Mouse (Mus musculus) spleen, adult 12 weeks (tissue): ENCODE data around the gene Junb.

ENCODE experiments used
- DNase-seq: peaks from one replicate; pipeline ENCODE4 v3.0.0; 2022; ENCODE audit warnings: low spot score

Junb gene

GRCm38 (mm10) chr8:84970913-84971312 lies 7.6 kb downstream of the Junb start:
- peak; percentile 72 for DNase-seq

DNA sequence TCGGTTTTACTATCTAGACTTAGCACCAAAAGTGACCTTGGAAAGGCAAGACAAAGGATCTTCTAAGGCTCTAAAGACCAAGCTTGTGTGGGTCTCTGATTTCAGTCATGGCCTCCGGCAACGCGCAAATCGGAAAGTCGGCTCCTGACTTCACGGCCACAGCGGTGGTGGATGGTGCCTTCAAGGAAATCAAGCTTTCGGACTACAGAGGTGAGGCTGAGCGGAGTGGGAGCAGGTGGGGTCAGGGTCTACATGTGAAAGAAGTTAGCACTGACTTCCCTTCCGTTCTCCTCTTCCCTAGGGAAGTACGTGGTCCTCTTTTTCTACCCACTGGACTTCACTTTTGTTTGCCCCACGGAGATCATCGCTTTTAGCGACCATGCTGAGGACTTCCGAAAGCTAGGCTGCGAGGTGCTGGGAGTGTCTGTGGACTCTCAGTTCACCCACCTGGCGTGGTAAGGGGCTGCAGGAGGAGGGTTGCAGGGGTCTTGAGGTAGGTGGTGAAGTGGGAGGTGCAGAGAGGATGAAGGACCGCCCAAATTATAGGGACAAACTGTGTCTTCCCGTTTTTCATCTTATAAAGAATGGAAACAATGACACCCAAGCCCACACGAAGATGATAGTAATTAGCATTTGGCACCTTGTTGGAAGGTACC lies 8.3 kb downstream of the Junb start:
- no peak for DNase-seq

DNA sequence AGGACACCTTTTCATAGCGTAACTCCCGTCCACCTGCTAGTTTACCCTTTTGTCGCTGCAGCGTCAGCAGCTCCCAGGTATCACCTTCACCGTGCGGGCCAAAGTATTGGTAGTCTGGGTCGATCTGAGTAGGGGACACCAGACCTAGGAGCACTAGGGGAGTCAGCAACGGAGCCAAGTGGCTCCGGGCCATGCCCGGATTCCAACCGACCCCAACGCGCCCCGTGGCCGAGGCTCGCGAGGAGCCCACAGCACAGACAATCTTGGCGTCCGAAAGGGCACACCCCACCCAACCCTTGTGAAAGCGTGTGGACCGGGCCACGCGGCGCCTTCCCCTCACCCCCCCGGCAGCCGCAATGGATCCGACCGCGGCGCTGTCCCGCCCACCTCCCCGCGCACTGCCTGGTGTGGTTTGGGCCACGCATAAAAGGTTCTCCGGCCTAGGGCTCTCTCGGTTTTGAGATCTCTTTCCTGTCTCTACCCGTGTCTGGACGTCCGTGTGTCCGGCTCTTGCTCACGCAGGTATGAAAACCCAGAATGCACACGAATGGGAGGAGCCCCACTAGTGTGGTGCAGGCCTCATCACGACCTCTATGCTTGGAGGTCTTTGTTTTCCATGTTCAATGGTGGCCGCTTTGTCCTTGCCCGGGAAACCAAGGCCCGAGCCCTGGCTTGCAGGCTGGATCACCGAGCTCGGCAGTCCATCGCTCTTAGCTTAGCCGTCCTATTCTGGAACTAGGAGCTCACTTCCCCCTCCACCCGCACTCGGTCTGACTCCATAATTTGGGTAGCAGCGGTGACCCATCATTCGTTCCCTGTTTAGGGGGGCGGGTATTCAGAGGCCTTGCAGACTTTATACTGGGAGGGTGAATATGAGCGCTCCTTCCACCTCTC lies 9.0 kb downstream of the Junb start, which contains the start of the genes Gm49661, Prdx2 and Rnaseh2a:
Gene Gm49661 (minus strand): TSS at position 193 of the 894 bp plus-strand sequence.
Gene Prdx2 (plus strand): TSS at position 347 of the 894 bp plus-strand sequence.
Gene Rnaseh2a (minus strand): TSS at position 527 of the 894 bp plus-strand sequence.
- DNase-seq = peak; percentile 66

- no peak for DNase-seq
Observed at GRCm38 (mm10) chr8:84968650-84969049, 9.9 kb downstream of the Junb start.

- no peak for DNase-seq
Observed at GRCm38 (mm10) chr8:84967532-84968304, 10.8 kb downstream of the Junb start.

- DNase-seq = no peak
Observed at GRCm38 (mm10) chr8:84966603-84967002, 11.9 kb downstream of the Junb start.

GRCm38 (mm10) chr8:84965731-84966291 lies 12.7 kb downstream of the Junb start:
- DNase-seq = peak; percentile 87

- DNase-seq = no peak
Observed at GRCm38 (mm10) chr8:84963952-84964351, 14.6 kb downstream of the Junb start.

- DNase-seq = no peak
Observed at GRCm38 (mm10) chr8:84959811-84960210, 18.7 kb downstream of the Junb start.

- no peak for DNase-seq
Observed at GRCm38 (mm10) chr8:84956768-84957167, 21.8 kb downstream of the Junb start.

GRCm38 (mm10) chr8:84952612-84953255 lies 25.8 kb downstream of the Junb start:
- DNase-seq = no peak

DNA sequence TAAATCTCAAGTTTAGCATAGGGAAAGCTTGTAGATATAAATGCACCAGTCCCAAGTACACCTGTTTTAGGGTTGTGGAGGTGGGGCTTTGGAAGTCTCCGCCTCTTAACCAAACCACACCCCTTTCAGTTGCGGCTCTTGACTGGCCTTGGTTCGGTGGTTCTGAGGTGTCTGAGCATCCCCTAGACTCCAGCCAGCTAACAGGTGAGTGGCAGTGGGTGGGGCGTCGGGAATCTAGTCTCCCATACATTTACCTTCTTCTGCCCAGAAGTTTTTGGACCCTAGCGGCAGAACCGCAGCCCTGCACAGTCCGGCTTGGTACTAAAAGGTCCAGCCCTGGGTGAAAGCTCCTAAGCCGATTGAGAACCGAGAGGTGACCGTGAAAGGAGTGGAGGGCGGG lies 28.8 kb downstream of the Junb start:
- DNase-seq = no peak

DNA sequence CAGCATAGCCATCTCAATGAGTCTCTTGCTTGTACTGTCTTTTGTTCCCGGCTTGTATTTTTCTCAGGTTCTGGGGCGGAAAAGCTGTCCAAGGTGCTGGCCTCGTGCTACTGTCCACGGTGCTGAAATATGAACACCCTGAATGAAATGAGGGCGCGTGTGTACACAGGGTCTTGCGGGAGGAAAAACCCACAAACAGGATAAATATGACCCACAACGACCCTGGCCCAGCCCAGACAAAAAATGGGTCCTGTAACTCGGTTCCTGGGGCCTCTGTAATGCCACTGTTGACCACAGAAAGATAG lies 31.3 kb downstream of the Junb start:
- DNase-seq = no peak

- DNase-seq = no peak
Observed at GRCm38 (mm10) chr8:84946528-84947240, 31.8 kb downstream of the Junb start, which contains the start of gene Rtbdn. TSS of gene Rtbdn (plus strand) at chr8:84946991.

- no peak for DNase-seq
Observed at GRCm38 (mm10) chr8:84945633-84946527, 32.6 kb downstream of the Junb start.

GRCm38 (mm10) chr8:84945235-84945632 lies 33.3 kb downstream of the Junb start:
- DNase-seq = no peak

DNA sequence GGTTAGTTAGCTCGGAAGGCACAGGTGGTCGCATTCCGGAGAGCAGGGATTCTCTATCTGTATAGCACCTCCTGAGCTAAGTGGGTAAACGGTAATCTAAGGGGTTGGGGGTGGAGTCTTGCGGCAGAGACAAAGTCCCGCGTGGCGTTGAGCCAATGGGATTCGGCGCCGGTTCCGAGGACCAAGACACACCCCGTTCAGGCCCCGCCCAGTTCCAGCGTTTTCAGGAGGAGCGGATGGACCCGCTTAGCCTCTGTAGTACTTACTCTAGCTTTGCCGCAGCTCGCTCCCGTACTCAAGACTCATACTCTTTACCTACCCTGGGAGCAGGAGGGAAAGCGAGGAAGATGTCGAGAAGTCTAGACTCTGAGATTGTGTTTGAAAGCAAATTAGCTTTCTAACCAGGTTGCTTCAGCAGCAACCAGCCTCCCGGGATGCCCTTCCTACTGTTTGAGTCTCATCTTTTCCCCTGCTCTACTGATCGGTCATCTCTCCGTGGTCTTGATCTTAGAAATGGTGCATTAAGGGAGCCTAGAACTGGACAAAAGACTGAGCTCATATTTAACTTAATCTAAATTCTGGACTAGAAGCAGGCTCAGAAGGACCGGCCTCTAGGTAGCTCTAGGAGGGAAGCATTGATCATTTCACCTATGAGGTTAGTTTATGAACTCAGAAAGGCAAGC lies 33.9 kb downstream of the Junb start:
- DNase-seq = peak; percentile 50

- no peak for DNase-seq
Observed at GRCm38 (mm10) chr8:84943699-84944098, 34.8 kb downstream of the Junb start.
